Mouse (Mus musculus): ENCODE data around the gene Armt1. TPM values are rescaled to one million over a fixed set of nuclear protein-coding genes. Genes with fewer than 3 reads are reported as not detected.

The Armt1 gene
- polyA plus RNA-seq, 1 experiment from 2014 or later, result 12.6 TPM

DNA sequence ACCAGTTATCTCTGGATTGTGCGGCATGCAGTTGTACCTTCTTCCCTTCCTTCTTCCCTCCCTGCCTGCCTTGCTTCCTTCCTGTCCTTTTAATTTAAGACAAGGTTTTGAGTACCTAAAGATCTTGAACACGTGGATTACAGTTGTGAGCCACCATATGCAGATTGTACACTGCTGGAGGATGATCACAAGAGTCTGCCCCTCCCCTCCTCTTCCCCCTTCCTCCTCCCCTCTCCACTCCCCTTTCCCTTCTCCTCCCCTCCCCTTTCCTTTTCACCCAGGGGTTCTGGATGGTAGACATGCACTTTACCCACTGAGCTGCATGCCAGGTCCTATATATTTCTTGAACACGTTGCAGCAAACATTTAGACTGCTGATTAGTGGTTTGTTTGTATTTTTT, 3.1 kb downstream of the Armt1 start:
- Histone ChIP-seq H3K9me3 (replicated peaks) (no peaks in the 10 kb centered on the region), H3K4me1 (replicated peaks) (peaks cover 31% of the 10 kb centered on the region), H3K9ac (no peak overlapping the region), H3K27ac (replicated peaks) (no peak overlapping the region), H3K4me3 (replicated peaks) (no peak overlapping the region), H3K4me2 (no peak overlapping the region), H3K27me3 (no peaks in the 10 kb centered on the region), H3K36me3 (replicated peaks) (peaks cover 51% of the 10 kb centered on the region)
- no peak for ATAC-seq (ENCODE audit: insufficient read depth)
- 71% methylated on average over 3 of the region's 3 CpGs for WGBS (ENCODE audit: insufficient replicate concordance)

- Histone ChIP-seq H3K36me3 (replicated peaks) (peaks cover 24% of the 10 kb centered on the region), H3K27ac (replicated peaks) (no peak overlapping the region), H3K27me3 (no peaks in the 10 kb centered on the region), H3K4me2 (no peak overlapping the region), H3K9ac (no peak overlapping the region), H3K4me3 (replicated peaks) (no peak overlapping the region), H3K4me1 (replicated peaks) (no peaks in the 10 kb centered on the region), H3K9me3 (replicated peaks) (no peaks in the 10 kb centered on the region)
- 23% methylated on average over 4 of the region's 4 CpGs for WGBS (ENCODE audit: insufficient replicate concordance)
- no peak for ATAC-seq (ENCODE audit: insufficient read depth)
Measured at GRCm38 (mm10) chr10:4456409-4456808, 24.1 kb downstream of the Armt1 start.

DNA sequence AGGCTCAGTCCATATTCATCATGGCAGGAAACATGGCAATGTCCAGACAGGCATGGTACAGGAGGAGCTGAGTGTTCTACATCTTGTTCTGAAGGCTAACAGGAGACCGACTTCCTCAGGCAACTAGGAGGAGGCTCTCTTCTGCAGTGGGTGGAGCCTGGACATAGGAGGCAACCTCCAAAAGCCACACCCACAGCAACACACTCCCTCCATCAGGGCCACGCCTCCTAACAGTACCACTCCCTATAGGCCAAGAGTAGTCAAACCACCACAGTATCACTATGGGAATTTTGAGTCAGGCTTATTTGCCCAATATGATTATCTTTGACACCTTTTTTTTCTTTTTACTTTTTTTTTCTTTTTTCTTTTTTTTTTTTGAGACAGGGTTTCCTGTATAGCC, 27.9 kb downstream of the Armt1 start:
- no peak overlapping the region for H3K9ac ChIP-seq
- peaks cover 4% of the 10 kb centered on the region; the same call in 1 of the 2 replicates for H3K36me3 ChIP-seq (replicated peaks)
- H3K27ac ChIP-seq (replicated peaks), result no peak overlapping the region
- ATAC-seq (ENCODE audit: insufficient read depth), result peak; percentile 70
- H3K4me3 ChIP-seq (replicated peaks), result no peak overlapping the region
- no peaks in the 10 kb centered on the region for H3K9me3 ChIP-seq (replicated peaks)
- no peaks in the 10 kb centered on the region for H3K27me3 ChIP-seq
- 66% methylated on average over 2 of the region's 2 CpGs for WGBS (ENCODE audit: insufficient replicate concordance)
- H3K4me2 ChIP-seq, result no peak overlapping the region
- H3K4me1 ChIP-seq (replicated peaks), result no peaks in the 10 kb centered on the region

- no peaks in the 10 kb centered on the region for H3K36me3 ChIP-seq (replicated peaks)
- H3K4me3 ChIP-seq (replicated peaks), result no peak overlapping the region
- H3K27me3 ChIP-seq, result no peaks in the 10 kb centered on the region
- H3K4me2 ChIP-seq, result no peak overlapping the region
- no peaks in the 10 kb centered on the region for H3K9me3 ChIP-seq (replicated peaks)
- no peaks in the 10 kb centered on the region for H3K4me1 ChIP-seq (replicated peaks)
- 63% methylated on average over 7 of the region's 7 CpGs for WGBS (ENCODE audit: insufficient replicate concordance)
- ATAC-seq (ENCODE audit: insufficient read depth), result no peak
- no peak overlapping the region for H3K9ac ChIP-seq
- no peak overlapping the region for H3K27ac ChIP-seq (replicated peaks)
Measured at GRCm38 (mm10) chr10:4465799-4466198, 33.5 kb downstream of the Armt1 start.

GRCm38 (mm10) chr10:4469406-4469805, 37.1 kb downstream of the Armt1 start:
- no peak overlapping the region for H3K4me3 ChIP-seq (replicated peaks)
- H3K4me1 ChIP-seq (replicated peaks), result no peaks in the 10 kb centered on the region
- no peak for ATAC-seq (ENCODE audit: insufficient read depth)
- WGBS (ENCODE audit: insufficient replicate concordance), result 51% methylated on average over 3 of the region's 3 CpGs
- no peak overlapping the region for H3K27ac ChIP-seq (replicated peaks)
- H3K36me3 ChIP-seq (replicated peaks), result no peaks in the 10 kb centered on the region
- no peaks in the 10 kb centered on the region for H3K27me3 ChIP-seq
- no peaks in the 10 kb centered on the region for H3K9me3 ChIP-seq (replicated peaks)
- no peak overlapping the region for H3K9ac ChIP-seq
- no peak overlapping the region for H3K4me2 ChIP-seq

GRCm38 (mm10) chr10:4473591-4473993, 41.3 kb downstream of the Armt1 start:
- Histone ChIP-seq H3K36me3 (replicated peaks) (no peaks in the 10 kb centered on the region), H3K4me2 (no peak overlapping the region), H3K4me3 (replicated peaks) (no peak overlapping the region), H3K9me3 (replicated peaks) (no peaks in the 10 kb centered on the region), H3K9ac (no peak overlapping the region), H3K4me1 (replicated peaks) (no peaks in the 10 kb centered on the region), H3K27me3 (no peaks in the 10 kb centered on the region), H3K27ac (replicated peaks) (no peak overlapping the region)
- no peak for ATAC-seq (ENCODE audit: insufficient read depth)
- 78% methylated on average over 11 of the region's 11 CpGs for WGBS (ENCODE audit: insufficient replicate concordance)

DNA sequence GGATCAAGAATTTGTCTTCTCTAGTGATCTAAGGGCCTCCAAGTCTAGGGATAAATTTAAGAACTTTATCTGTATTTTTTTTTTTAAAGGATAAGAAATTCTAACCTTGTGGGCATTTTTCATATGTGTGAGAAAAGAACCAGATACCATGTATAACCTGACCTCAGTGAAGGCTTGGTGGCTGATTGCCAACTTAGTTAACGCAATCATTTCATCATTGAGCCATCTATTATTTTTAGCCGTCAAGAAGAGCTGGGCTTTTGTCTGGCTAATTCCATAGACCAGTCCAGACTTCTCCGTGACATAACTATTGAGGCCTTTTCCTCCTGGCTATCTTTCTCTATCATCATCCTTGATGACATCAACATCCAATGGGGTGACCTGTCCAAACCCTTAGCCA, 43.2 kb downstream of the Armt1 start:
- Histone ChIP-seq H3K4me1 (replicated peaks) (no peaks in the 10 kb centered on the region), H3K9ac (no peak overlapping the region), H3K4me3 (replicated peaks) (no peak overlapping the region), H3K36me3 (replicated peaks) (no peaks in the 10 kb centered on the region), H3K27me3 (no peaks in the 10 kb centered on the region), H3K9me3 (replicated peaks) (no peaks in the 10 kb centered on the region), H3K27ac (replicated peaks) (no peak overlapping the region), H3K4me2 (no peak overlapping the region)
- WGBS (ENCODE audit: insufficient replicate concordance), result 71% methylated on average over 3 of the region's 3 CpGs
- no peak for ATAC-seq (ENCODE audit: insufficient read depth)

- Histone ChIP-seq H3K4me1 (replicated peaks) (no peaks in the 10 kb centered on the region), H3K27me3 (no peaks in the 10 kb centered on the region), H3K4me3 (replicated peaks) (no peak overlapping the region), H3K9me3 (replicated peaks) (no peaks in the 10 kb centered on the region), H3K9ac (no peak overlapping the region), H3K36me3 (replicated peaks) (no peaks in the 10 kb centered on the region), H3K27ac (replicated peaks) (no peak overlapping the region), H3K4me2 (no peak overlapping the region)
- 78% methylated on average over 5 of the region's 5 CpGs for WGBS (ENCODE audit: insufficient replicate concordance)
- ATAC-seq (ENCODE audit: insufficient read depth), result no peak
Measured at GRCm38 (mm10) chr10:4476604-4477003, 44.3 kb downstream of the Armt1 start.

DNA sequence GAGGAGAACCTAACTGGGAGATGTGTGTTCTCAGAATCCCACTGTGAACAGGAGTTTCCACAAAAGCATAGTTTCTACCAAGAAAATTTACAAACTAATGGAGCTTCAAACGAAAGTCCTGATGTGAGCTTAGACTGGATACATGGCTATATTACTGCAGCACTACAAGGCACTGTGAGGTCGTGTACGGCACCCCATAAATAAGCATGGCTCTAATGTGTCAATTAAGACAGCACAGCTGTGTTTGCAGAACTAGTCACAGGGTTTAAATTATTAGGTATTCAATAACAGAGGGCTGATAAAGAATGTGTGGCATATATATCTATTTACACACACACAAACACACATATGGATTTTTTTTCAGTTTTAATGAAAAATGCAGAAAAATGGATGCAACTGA, 48.7 kb downstream of the Armt1 start:
- no peak overlapping the region for H3K4me3 ChIP-seq (replicated peaks)
- 0 out of 2 replicates have a peak, but pooled peaks cover 4% of the 10 kb centered on the region for H3K4me1 ChIP-seq (replicated peaks)
- H3K27ac ChIP-seq (replicated peaks), result no peak overlapping the region
- whole genome bisulfite sequencing (ENCODE audit: insufficient replicate concordance), result 62% methylated on average over 3 of the region's 3 CpGs
- H3K27me3 ChIP-seq, result no peaks in the 10 kb centered on the region
- no peaks in the 10 kb centered on the region for H3K36me3 ChIP-seq (replicated peaks)
- no peak overlapping the region for H3K9ac ChIP-seq
- H3K4me2 ChIP-seq, result no peak overlapping the region
- ATAC-seq (ENCODE audit: insufficient read depth), result no peak
- H3K9me3 ChIP-seq (replicated peaks), result no peaks in the 10 kb centered on the region

DNA sequence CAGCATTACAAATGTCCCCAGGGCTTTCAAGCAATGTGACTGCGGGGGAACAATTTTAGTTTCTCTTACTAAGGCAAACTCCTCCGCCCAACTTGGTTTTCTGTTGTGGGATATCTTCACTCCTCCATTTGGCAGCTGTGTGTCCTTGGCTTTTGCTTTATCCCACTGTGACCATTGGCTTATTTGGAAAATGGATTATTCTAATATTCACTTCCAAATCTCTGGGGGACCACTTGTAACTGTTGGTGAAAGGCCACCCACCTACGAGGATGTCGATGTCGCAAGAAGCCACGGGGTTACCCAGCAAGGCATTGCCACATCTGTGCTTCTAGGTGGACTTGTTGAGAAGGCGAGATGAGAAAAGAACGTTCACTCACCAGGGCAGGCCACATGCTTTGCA, 49.4 kb downstream of the Armt1 start:
- Histone ChIP-seq H3K36me3 (replicated peaks) (no peaks in the 10 kb centered on the region), H3K4me3 (replicated peaks) (no peak overlapping the region)
- ATAC-seq (ENCODE audit: insufficient read depth), result no peak

DNA sequence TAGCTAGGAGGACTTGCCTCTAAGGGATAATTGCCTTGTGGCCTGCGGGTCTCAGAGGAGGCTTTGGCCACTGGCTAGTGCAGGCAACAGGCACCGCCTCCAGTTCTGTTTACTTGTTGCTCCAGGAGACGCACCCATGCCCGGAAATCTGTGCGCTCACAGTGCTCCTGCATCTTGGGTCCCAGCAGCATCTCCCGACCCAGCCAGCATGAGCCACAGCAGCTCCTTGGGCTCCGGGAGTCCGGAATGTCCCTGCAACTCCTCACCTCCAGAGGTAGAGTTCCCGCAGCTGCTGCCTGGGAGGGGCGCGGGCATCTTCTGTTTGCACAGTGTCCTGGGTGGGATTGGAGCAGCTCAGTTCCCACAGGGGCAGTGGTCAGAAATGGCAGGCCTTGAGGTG, 50.1 kb downstream of the Armt1 start, which contains the start of gene Ccdc170:
TSS of gene Ccdc170 (plus strand) at position 148 of the 400 bp plus-strand sequence.
- Histone ChIP-seq H3K27ac (replicated peaks) (no peak within 1 kb of the TSS), H3K9me3 (replicated peaks) (no peaks in the 10 kb centered on the region), H3K9ac (no peak within 1 kb of the TSS), H3K4me1 (replicated peaks) (0 out of 2 replicates have a peak, but pooled peaks cover 4% of the 10 kb centered on the region), H3K27me3 (no peaks in the 10 kb centered on the region), H3K4me3 (replicated peaks) (no peak within 1 kb of the TSS), H3K36me3 (replicated peaks) (no peaks in the 10 kb centered on the region), H3K4me2 (no peak within 1 kb of the TSS)
- ATAC-seq (ENCODE audit: insufficient read depth), result no peak
- 67% methylated on average over 11 of the region's 11 CpGs for WGBS (ENCODE audit: insufficient replicate concordance)

More for the DNA sequence above, 49.4 kb downstream of the Armt1 start:
- H3K4me1 ChIP-seq (replicated peaks), result 0 out of 2 replicates have a peak, but pooled peaks cover 4% of the 10 kb centered on the region
- WGBS (ENCODE audit: insufficient replicate concordance), result 52% methylated on average over 8 of the region's 8 CpGs
- no peak overlapping the region for H3K4me2 ChIP-seq
- no peaks in the 10 kb centered on the region for H3K27me3 ChIP-seq
- H3K9me3 ChIP-seq (replicated peaks), result no peaks in the 10 kb centered on the region
- no peak overlapping the region for H3K27ac ChIP-seq (replicated peaks)
- H3K9ac ChIP-seq, result no peak overlapping the region

DNA sequence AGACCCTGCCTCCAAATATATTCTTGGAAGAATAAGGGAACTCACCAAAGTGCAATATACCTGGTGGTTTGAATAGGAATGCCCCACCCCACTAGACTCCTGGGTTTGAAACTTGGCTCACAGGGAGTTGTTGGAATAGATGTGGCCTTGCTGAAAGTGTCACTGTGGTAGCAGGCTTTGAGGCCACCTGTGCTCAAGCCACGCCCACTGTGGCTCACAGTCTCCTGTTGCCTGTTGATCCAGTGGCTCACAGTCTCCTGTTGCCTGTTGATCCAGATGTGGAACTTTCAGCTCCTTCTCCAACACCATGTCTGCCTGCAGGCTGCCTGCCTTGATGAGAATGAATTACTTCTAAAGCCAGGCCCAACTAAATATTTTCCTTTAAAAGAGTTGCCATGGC, 51.6 kb downstream of the Armt1 start:
- Histone ChIP-seq H3K9ac (no peak overlapping the region), H3K27ac (replicated peaks) (no peak overlapping the region), H3K27me3 (no peaks in the 10 kb centered on the region), H3K4me2 (no peak overlapping the region), H3K36me3 (replicated peaks) (no peaks in the 10 kb centered on the region), H3K4me3 (replicated peaks) (no peak overlapping the region), H3K4me1 (replicated peaks) (0 out of 2 replicates have a peak, but pooled peaks cover 4% of the 10 kb centered on the region), H3K9me3 (replicated peaks) (no peaks in the 10 kb centered on the region)
- 55% methylated on average over 1 of the region's 1 CpGs for WGBS (ENCODE audit: insufficient replicate concordance)
- ATAC-seq (ENCODE audit: insufficient read depth), result no peak
